Mouse (Mus musculus) spleen, embryonic (tissue): ENCODE data around the gene Gm8005.
"Not testable (repeated sequence)": the region's sequence is repeated elsewhere in the genome, so short reads cannot be mapped to it uniquely, and the experiment has no call there.

Source experiments
- CTCF ChIA-PET: fragments of 350-600 bp; sonication (Branson Sonifier 250); formaldehyde crosslinking; loops from one replicate; lab custom pipeline; 2022; lab: Charles Lee

Gm8005 gene

DNA sequence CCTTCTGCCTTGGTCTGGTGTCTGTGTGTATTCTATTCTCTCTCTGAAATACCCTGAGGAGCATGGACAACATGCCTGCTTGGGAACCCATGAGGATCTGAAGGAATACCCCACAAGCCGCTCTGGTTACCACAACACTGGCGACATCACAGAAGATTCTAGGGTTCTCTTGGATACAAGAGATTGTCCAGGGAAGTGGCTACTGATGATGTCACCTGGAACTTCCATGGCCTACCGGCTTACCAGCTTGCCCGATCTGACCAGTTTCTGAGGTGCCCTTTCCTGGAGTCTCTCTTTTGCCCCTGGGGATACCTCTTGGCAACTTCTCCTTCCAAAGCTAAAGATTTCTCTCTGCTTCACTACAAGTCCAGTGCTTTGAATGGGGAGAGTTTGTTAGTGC is at the start of gene Gm8005:
Gene Gm8005 (minus strand): TSS at position 101 of the 400 bp plus-strand sequence.
- CTCF ChIA-PET, result not testable (repeated sequence)

DNA sequence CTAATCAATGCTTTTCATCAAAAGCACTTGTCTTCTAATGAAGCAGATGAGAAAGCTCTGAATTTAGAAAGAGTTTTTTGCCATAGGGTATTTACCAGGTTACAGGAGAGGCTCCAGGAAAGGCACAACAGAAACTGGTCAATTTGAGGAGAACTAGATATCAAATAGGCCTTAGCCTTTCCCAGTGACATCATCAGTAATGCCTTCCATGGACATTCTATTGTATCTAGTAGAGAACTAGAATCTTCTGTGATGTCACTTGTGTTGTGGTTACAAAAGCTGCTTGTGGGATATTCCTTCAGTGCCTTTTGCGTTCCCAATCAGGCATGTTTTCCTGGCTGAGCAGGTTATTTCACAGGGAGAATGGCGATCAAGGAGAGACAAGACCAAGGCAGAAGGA is 24.1 kb upstream of the Gm8005 start, which contains the start of gene Gm8011:
Gene Gm8011 (plus strand): TSS at position 301 of the 400 bp plus-strand sequence.
- CTCF ChIA-PET, result not testable (repeated sequence)
